In genomic region chr2:35255004-35255403, GRCm38 (mm10) we compare ENCODE assay signal across 15 mouse cellular contexts.
"Had no signal": no experiment of that assay in that cellular context is flagged by ENCODE, and none has a peak within 500 bp of the region (broad histone marks: within the 10 kb centered on the region; RNA-seq: fewer than 3 reads in every experiment).

No protein-coding gene starts in this region.

- H3K36me3 ChIP-seq: midbrain, embryonic 10.5 days; midbrain, embryonic 12.5 days; neural tube, embryonic 12.5 days; stomach, embryonic 15.5 days had no signal

- H3K27me3 ChIP-seq: stomach, embryonic 15.5 days had no signal

- H3K4me3 ChIP-seq: midbrain, embryonic 12.5 days; neural tube, embryonic 12.5 days had no signal

- H3K9ac ChIP-seq: liver, embryonic 14.5 days; neural tube, embryonic 12.5 days; stomach, embryonic 15.5 days had no signal

- DNase-seq: lung, adult 18-20 months; lung, embryonic 14.5 days; lung, postnatal 10 days; lung, postnatal 4 days; midbrain, embryonic 14.5 days; right cerebral cortex, adult 18-20 months; right cerebral cortex, postnatal 25 days; thymus, adult 2 months; thymus, postnatal 25 days; thymus, postnatal 4 days had no signal

- H3K9me3 ChIP-seq: midbrain, embryonic 10.5 days; midbrain, embryonic 12.5 days; neural tube, embryonic 12.5 days; stomach, embryonic 15.5 days had no signal

- H3K27ac ChIP-seq: liver, embryonic 14.5 days; midbrain, embryonic 10.5 days; midbrain, embryonic 12.5 days; neural tube, embryonic 12.5 days; stomach, embryonic 15.5 days had no signal
